Mouse (Mus musculus) adrenal gland, postnatal 0 days (tissue): ENCODE results near the gene Pramef25. TPM values are rescaled to one million over a fixed set of nuclear protein-coding genes. Genes with fewer than 3 reads are reported as not detected.

Experiments
- polyA plus RNA-seq: library from polyadenylated mRNA; unstranded; fragments of >200 nt; fragmentation: Nextera tagmentation; extraction: Ambion mirVana; gene quantifications from 2 replicates; pipeline ENCODE4 v1.2.1, GENCODE M21; 2015

Pramef25 gene
- not detected in 2 replicates for polyA plus RNA-seq

DNA sequence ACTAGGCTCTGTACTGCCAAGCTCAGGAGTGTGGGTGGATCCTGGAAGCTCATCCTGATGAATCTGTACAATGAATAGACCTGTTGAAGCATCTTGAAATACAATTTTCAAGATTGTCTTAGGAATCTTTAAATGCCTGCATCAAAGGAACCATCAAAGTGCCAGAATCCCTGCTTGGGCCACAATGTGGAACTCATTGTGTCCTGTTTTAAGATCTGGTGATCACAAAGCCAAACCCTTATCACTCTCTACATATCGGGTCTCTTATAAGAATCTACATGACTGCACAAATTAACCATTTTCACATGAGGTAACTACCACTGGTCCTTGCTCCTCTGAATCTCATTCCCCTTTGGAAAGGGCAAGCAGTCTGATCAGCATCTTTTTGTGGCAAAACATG lies at the start of gene Pramef25:
Pramef25 (minus strand) TSS at position 101 of the 400 bp plus-strand sequence.

DNA sequence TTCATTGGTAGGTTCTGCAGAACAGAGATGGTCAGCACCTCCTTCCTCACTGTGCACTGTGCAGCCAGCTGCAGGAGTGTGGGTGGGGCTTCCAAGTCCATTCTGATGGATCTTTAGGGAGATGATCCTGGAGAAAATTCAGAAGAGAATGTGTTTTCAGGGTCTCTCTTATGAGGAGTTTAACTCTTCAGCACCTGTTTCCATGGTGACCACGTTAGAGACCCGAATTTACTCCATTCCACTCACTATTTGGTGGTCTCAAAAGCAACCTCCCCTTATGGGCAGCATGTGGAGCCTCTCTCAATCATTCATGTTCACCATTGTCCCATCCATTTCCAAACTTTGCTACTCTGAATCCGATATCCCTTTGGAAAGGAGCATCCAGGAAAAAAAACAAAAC lies 43.5 kb upstream of the Pramef25 start, which contains the start of gene Pramef17:
Pramef17 (minus strand) TSS at position 101 of the 400 bp plus-strand sequence.

DNA sequence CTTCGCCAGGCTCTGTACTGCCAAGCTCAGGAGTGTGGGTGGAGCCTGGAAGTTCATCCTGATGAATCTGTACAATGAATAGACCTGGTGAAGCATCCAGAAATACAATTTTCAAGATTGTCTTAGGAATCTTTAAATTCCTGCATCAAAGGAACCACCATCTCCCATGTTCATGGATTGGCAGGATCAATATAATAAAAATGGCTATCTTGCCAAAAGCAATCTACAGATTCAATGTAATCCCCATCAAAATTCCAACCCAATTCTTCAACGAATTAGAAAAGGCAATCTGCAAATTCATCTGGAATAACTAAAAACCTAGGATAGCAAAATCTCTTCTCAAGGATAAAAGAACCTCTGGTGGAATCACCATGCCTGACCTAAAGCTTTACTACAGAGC lies 16.0 kb upstream of the Pramef25 start, which contains the start of gene Gm13101:
Gm13101 (minus strand) TSS at position 101 of the 400 bp plus-strand sequence.

DNA sequence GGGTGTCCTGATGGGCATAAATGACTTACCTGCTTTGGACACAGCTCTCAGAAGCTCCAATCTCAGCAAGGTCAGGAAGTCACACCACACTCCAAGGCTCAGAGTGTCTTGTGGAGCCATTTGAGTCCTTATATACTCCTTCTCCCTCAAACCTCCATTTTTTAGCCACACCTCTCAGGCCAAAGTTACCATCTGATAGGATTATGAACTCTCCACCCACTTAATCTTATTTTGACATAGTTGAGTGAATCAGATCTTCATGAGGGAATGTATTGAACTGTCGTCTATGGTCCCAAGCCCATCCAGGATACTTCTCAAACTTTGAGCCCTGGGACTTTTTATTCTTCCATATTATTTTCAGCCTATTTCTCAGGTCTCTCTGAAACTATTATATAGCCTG lies 50.5 kb downstream of the Pramef25 start, which contains the start of gene Pramef6:
Pramef6 (minus strand) TSS at position 101 of the 400 bp plus-strand sequence.

Other genes with a start within 250 kb of the Pramef25 start
- gene Gm13089, start 248.3 kb downstream of the Pramef25 start, polyA plus RNA-seq, result not detected in 2 replicates
- not detected in 2 replicates for gene Gm13078, start 231.6 kb downstream of the Pramef25 start, polyA plus RNA-seq
- not detected in 2 replicates for gene Gm13023, start 161.7 kb downstream of the Pramef25 start, polyA plus RNA-seq
- gene Gm13084, start 134.9 kb downstream of the Pramef25 start, polyA plus RNA-seq, result not detected in 2 replicates
- not detected in 2 replicates for gene Gm13103, start 104.5 kb downstream of the Pramef25 start, polyA plus RNA-seq
- gene Pramef6, start 50.6 kb downstream of the Pramef25 start, polyA plus RNA-seq, result not detected in 2 replicates
- not detected in 2 replicates for gene Gm13101, start 15.9 kb upstream of the Pramef25 start, polyA plus RNA-seq
- not detected in 2 replicates for gene Pramef17, start 43.4 kb upstream of the Pramef25 start, polyA plus RNA-seq
- gene Pramel4, start 108.1 kb upstream of the Pramef25 start, polyA plus RNA-seq, result not detected in 2 replicates
- not detected in 2 replicates for gene Gm13102, start 155.5 kb upstream of the Pramef25 start, polyA plus RNA-seq
- not detected in 2 replicates for gene Oog3, start 211.6 kb upstream of the Pramef25 start, polyA plus RNA-seq
- not detected in 2 replicates for gene Oog2, start 239.7 kb upstream of the Pramef25 start, polyA plus RNA-seq